Mouse (Mus musculus) midbrain, embryonic 15.5 days (tissue): ENCODE data around the gene 1700034J05Rik. TPM values are rescaled to one million over a fixed set of nuclear protein-coding genes. Genes with fewer than 3 reads are reported as not detected.

ENCODE experiments used
- ATAC-seq: fragments of 200-750 bp; cut with Nextera tagmentation; replicated peaks from 2 replicates; pipeline ENCODE4 v1.8.0; 2017; ENCODE audit warnings: moderate TSS enrichment
- H3K27ac ChIP-seq: fragments of 300-500 bp; sonication (generic); 2 replicates; pipeline ENCODE4 v1.5.1; 2015; ENCODE audit warnings: mild to moderate bottlenecking, inconsistent platforms
- H3K27me3 ChIP-seq: fragments of 300-500 bp; sonication (generic); replicated peaks from 2 replicates; pipeline ENCODE4 v1.6.1; 2015; ENCODE audit warnings: inconsistent platforms
- H3K36me3 ChIP-seq: fragments of 300-500 bp; sonication (generic); replicated peaks from 2 replicates; pipeline ENCODE4 v1.6.1; 2015; ENCODE audit warnings: inconsistent platforms
- H3K4me1 ChIP-seq: fragments of 300-500 bp; sonication (generic); 2 replicates; pipeline ENCODE4 v1.6.1; 2015; ENCODE audit warnings: inconsistent platforms
- H3K4me2 ChIP-seq: fragments of 300-500 bp; sonication (generic); 2 replicates; pipeline ENCODE4 v1.6.1; 2015; ENCODE audit warnings: inconsistent platforms, mild to moderate bottlenecking, moderate library complexity
- H3K4me3 ChIP-seq: fragments of 300-500 bp; sonication (generic); 2 replicates; pipeline ENCODE4 v1.5.1; 2015; ENCODE audit warnings: mild to moderate bottlenecking, inconsistent platforms
- H3K9ac ChIP-seq: fragments of 300-500 bp; sonication (generic); 2 replicates; pipeline ENCODE4 v1.6.1; 2015; ENCODE audit warnings: mild to moderate bottlenecking, inconsistent platforms
- H3K9me3 ChIP-seq: fragments of 300-500 bp; sonication (generic); 2 replicates; pipeline ENCODE4 v1.6.1; 2016; ENCODE audit warnings: inconsistent platforms
- WGBS: fragments of 180-500 bp; shearing (Covaris S2); methylation state at CpG from one replicate; pipeline ENCODE4 v1.1.7; 2015; ENCODE audit warnings: mixed read lengths; 5-methylcytosine and 5-hydroxymethylcytosine counted together
- polyA plus RNA-seq: library from polyadenylated mRNA; unstranded; fragments of >200 nt; fragmentation: Nextera tagmentation; extraction: Ambion mirVana; gene quantifications from 2 replicates; pipeline ENCODE4 v1.2.1, GENCODE M21; 2015

Gene 1700034J05Rik
- 0.08 TPM in 1 of 2 replicates, not detected in the other for polyA plus RNA-seq

- Histone ChIP-seq H3K4me1 (peaks cover 7% of the 10 kb centered on the region), H3K9ac (no peak within 1 kb of the TSS), H3K27ac (no peak within 1 kb of the TSS), H3K27me3 (no peaks in the 10 kb centered on the region), H3K9me3 (no peaks in the 10 kb centered on the region), H3K4me2 (no peak within 1 kb of the TSS), H3K4me3 (no peak within 1 kb of the TSS), H3K36me3 (no peaks in the 10 kb centered on the region)
- ATAC-seq, result peak; percentile 48
- WGBS, result 89% methylated on average over 1 of the region's 1 CpGs
These were observed at the start of gene 1700034J05Rik for GRCm38 (mm10) chr6:146954258-146954657. Gene 1700034J05Rik, minus strand, starts transcription at chr6:146954422.

- 89% methylated on average over 2 of the region's 2 CpGs for WGBS
- Histone ChIP-seq H3K9me3 (no peaks in the 10 kb centered on the region), H3K27ac (no peak overlapping the region), H3K36me3 (no peaks in the 10 kb centered on the region), H3K4me3 (no peak overlapping the region), H3K27me3 (no peaks in the 10 kb centered on the region), H3K4me1 (no peaks in the 10 kb centered on the region), H3K9ac (no peak overlapping the region), H3K4me2 (no peak overlapping the region)
- no peak for ATAC-seq
These were observed 45.5 kb upstream of the 1700034J05Rik start for GRCm38 (mm10) chr6:146999755-147000154.

- Histone ChIP-seq H3K27me3 (no peaks in the 10 kb centered on the region), H3K36me3 (no peaks in the 10 kb centered on the region), H3K4me2 (no peak overlapping the region), H3K4me3 (no peak overlapping the region), H3K4me1 (no peaks in the 10 kb centered on the region), H3K27ac (no peak overlapping the region), H3K9ac (no peak overlapping the region), H3K9me3 (no peaks in the 10 kb centered on the region)
- WGBS, result 90% methylated on average over 9 of the region's 9 CpGs
- ATAC-seq, result no peak
These were observed 45.1 kb upstream of the 1700034J05Rik start for GRCm38 (mm10) chr6:146999302-146999701.

GRCm38 (mm10) chr6:146998710-146999109, 44.5 kb upstream of the 1700034J05Rik start:
- no peak for ATAC-seq
- no peaks in the 10 kb centered on the region for H3K4me1 ChIP-seq
- no peak overlapping the region for H3K4me2 ChIP-seq
- H3K36me3 ChIP-seq, result no peaks in the 10 kb centered on the region
- H3K4me3 ChIP-seq, result no peak overlapping the region
- no peak overlapping the region for H3K9ac ChIP-seq
- H3K27ac ChIP-seq, result no peak overlapping the region
- H3K9me3 ChIP-seq, result no peaks in the 10 kb centered on the region
- no peaks in the 10 kb centered on the region for H3K27me3 ChIP-seq
- WGBS, result 94% methylated on average over 4 of the region's 4 CpGs

GRCm38 (mm10) chr6:146997006-146997405, 42.8 kb upstream of the 1700034J05Rik start:
- ATAC-seq, result no peak
- Histone ChIP-seq H3K9me3 (no peaks in the 10 kb centered on the region), H3K36me3 (no peaks in the 10 kb centered on the region), H3K4me1 (no peaks in the 10 kb centered on the region), H3K4me2 (no peak overlapping the region), H3K4me3 (no peak overlapping the region), H3K27me3 (no peaks in the 10 kb centered on the region), H3K27ac (no peak overlapping the region), H3K9ac (no peak overlapping the region)
- WGBS, result 81% methylated on average over 6 of the region's 6 CpGs

- no peaks in the 10 kb centered on the region for H3K27me3 ChIP-seq
- no peaks in the 10 kb centered on the region for H3K4me1 ChIP-seq
- H3K36me3 ChIP-seq, result no peaks in the 10 kb centered on the region
- ATAC-seq, result no peak
- H3K27ac ChIP-seq, result no peak overlapping the region
- no peaks in the 10 kb centered on the region for H3K9me3 ChIP-seq
- no peak overlapping the region for H3K4me3 ChIP-seq
- WGBS, result 84% methylated on average over 6 of the region's 6 CpGs
- no peak overlapping the region for H3K9ac ChIP-seq
- no peak overlapping the region for H3K4me2 ChIP-seq
These were observed 41.7 kb upstream of the 1700034J05Rik start for GRCm38 (mm10) chr6:146995878-146996277.

GRCm38 (mm10) chr6:146995391-146995790, 41.2 kb upstream of the 1700034J05Rik start:
- WGBS, result 79% methylated on average over 2 of the region's 2 CpGs
- H3K36me3 ChIP-seq, result no peaks in the 10 kb centered on the region
- no peak for ATAC-seq
- H3K9ac ChIP-seq, result no peak overlapping the region
- H3K9me3 ChIP-seq, result no peaks in the 10 kb centered on the region
- no peaks in the 10 kb centered on the region for H3K4me1 ChIP-seq
- H3K4me3 ChIP-seq, result no peak overlapping the region
- H3K27ac ChIP-seq, result no peak overlapping the region
- no peaks in the 10 kb centered on the region for H3K27me3 ChIP-seq
- no peak overlapping the region for H3K4me2 ChIP-seq

GRCm38 (mm10) chr6:146994236-146994635, 40.0 kb upstream of the 1700034J05Rik start:
- WGBS, result 37% methylated on average over 5 of the region's 5 CpGs
- Histone ChIP-seq H3K27ac (no peak overlapping the region), H3K27me3 (no peaks in the 10 kb centered on the region), H3K9ac (no peak overlapping the region), H3K4me1 (no peaks in the 10 kb centered on the region), H3K4me2 (no peak overlapping the region), H3K4me3 (no peak overlapping the region), H3K9me3 (no peaks in the 10 kb centered on the region), H3K36me3 (no peaks in the 10 kb centered on the region)
- no peak for ATAC-seq

- Histone ChIP-seq H3K27ac (no peak overlapping the region), H3K36me3 (no peaks in the 10 kb centered on the region), H3K27me3 (no peaks in the 10 kb centered on the region), H3K9me3 (no peaks in the 10 kb centered on the region), H3K4me2 (no peak overlapping the region), H3K9ac (no peak overlapping the region), H3K4me3 (no peak overlapping the region), H3K4me1 (0 out of 2 replicates have a peak, but pooled peaks cover 3% of the 10 kb centered on the region)
- no peak for ATAC-seq
- 79% methylated on average over 3 of the region's 3 CpGs for WGBS
These were observed 30.3 kb upstream of the 1700034J05Rik start for GRCm38 (mm10) chr6:146984569-146984968.

- H3K4me3 ChIP-seq, result no peak overlapping the region
- ATAC-seq, result 0 out of 2 replicates have a peak, but pooled peaks have one; percentile 20
- 29% methylated on average over 1 of the region's 1 CpGs for WGBS
These were observed 27.1 kb upstream of the 1700034J05Rik start for GRCm38 (mm10) chr6:146981249-146981835.

GRCm38 (mm10) chr6:146979953-146980352, 25.7 kb upstream of the 1700034J05Rik start:
- no peaks in the 10 kb centered on the region for H3K36me3 ChIP-seq
- H3K27ac ChIP-seq, result no peak overlapping the region
- no peak overlapping the region for H3K9ac ChIP-seq
- 0 out of 2 replicates have a peak, but pooled peaks cover 3% of the 10 kb centered on the region for H3K4me1 ChIP-seq
- no peaks in the 10 kb centered on the region for H3K27me3 ChIP-seq
- ATAC-seq, result no peak
- no peak overlapping the region for H3K4me3 ChIP-seq
- WGBS, result 52% methylated on average over 3 of the region's 3 CpGs
- no peak overlapping the region for H3K4me2 ChIP-seq
- H3K9me3 ChIP-seq, result no peaks in the 10 kb centered on the region

More at GRCm38 (mm10) chr6:146981249-146981835, 27.1 kb upstream of the 1700034J05Rik start:
- Histone ChIP-seq H3K9me3 (no peaks in the 10 kb centered on the region), H3K27ac (no peak overlapping the region), H3K9ac (no peak overlapping the region), H3K36me3 (no peaks in the 10 kb centered on the region), H3K4me1 (0 out of 2 replicates have a peak, but pooled peaks cover 3% of the 10 kb centered on the region), H3K27me3 (no peaks in the 10 kb centered on the region), H3K4me2 (no peak overlapping the region)

- H3K27ac ChIP-seq, result no peak overlapping the region
- no peaks in the 10 kb centered on the region for H3K9me3 ChIP-seq
- no peaks in the 10 kb centered on the region for H3K36me3 ChIP-seq
- H3K4me3 ChIP-seq, result no peak overlapping the region
- H3K4me1 ChIP-seq, result 0 out of 2 replicates have a peak, but pooled peaks cover 3% of the 10 kb centered on the region
- H3K9ac ChIP-seq, result no peak overlapping the region
- no peak for ATAC-seq
- H3K27me3 ChIP-seq, result no peaks in the 10 kb centered on the region
- no peak overlapping the region for H3K4me2 ChIP-seq
- 74% methylated on average over 1 of the region's 1 CpGs for WGBS
These were observed 25.0 kb upstream of the 1700034J05Rik start for GRCm38 (mm10) chr6:146979115-146979744.

GRCm38 (mm10) chr6:146978691-146979114, 24.5 kb upstream of the 1700034J05Rik start:
- Histone ChIP-seq H3K9me3 (no peaks in the 10 kb centered on the region), H3K9ac (no peak overlapping the region), H3K27me3 (no peaks in the 10 kb centered on the region), H3K4me3 (no peak overlapping the region), H3K4me1 (0 out of 2 replicates have a peak, but pooled peaks cover 3% of the 10 kb centered on the region), H3K27ac (no peak overlapping the region), H3K4me2 (no peak overlapping the region), H3K36me3 (no peaks in the 10 kb centered on the region)
- 59% methylated on average over 5 of the region's 5 CpGs for WGBS
- no peak for ATAC-seq
